ENCODE assay signal across 19 mouse cellular contexts in genomic region chr19:21866094-21866493, GRCm38 (mm10).
"Had no signal": no experiment of that assay in that cellular context is flagged by ENCODE, and none has a peak within 500 bp of the region (broad histone marks: within the 10 kb centered on the region; RNA-seq: fewer than 3 reads in every experiment).

No protein-coding gene starts in this region.

- H3K4me1 ChIP-seq: kidney, embryonic 15.5 days; liver, embryonic 15.5 days; midbrain, embryonic 13.5 days; neural tube, embryonic 13.5 days; stomach, embryonic 15.5 days had no signal

- H3K36me3 ChIP-seq: kidney, embryonic 15.5 days; liver, embryonic 15.5 days; neural tube, embryonic 13.5 days; stomach, embryonic 15.5 days had no signal

- H3K4me2 ChIP-seq: kidney, embryonic 15.5 days; liver, embryonic 15.5 days; midbrain, embryonic 13.5 days; neural tube, embryonic 13.5 days; stomach, embryonic 15.5 days had no signal

- H3K27ac ChIP-seq: kidney, embryonic 15.5 days; left cerebral cortex, adult 2 months; liver, embryonic 15.5 days; midbrain, embryonic 13.5 days; neural tube, embryonic 13.5 days; stomach, embryonic 15.5 days had no signal

- H3K27me3 ChIP-seq: kidney, embryonic 15.5 days; liver, embryonic 15.5 days; midbrain, embryonic 13.5 days; neural tube, embryonic 13.5 days; stomach, embryonic 15.5 days had no signal

- DNase-seq: kidney, adult 8-10 months; kidney, postnatal 10 days; kidney, postnatal 36 days; layer of hippocampus, postnatal 36 days; lung, adult 2 months; lung, postnatal 14 days; lung, postnatal 4 days; retina, postnatal 1 day; right cerebral cortex, postnatal 25 days; spleen, adult 18-20 months; thymus, postnatal 25 days had no signal

- H3K4me3 ChIP-seq: kidney, embryonic 15.5 days; left cerebral cortex, adult 2 months; liver, embryonic 15.5 days; midbrain, embryonic 13.5 days; myocyte; neural tube, embryonic 13.5 days; stomach, embryonic 15.5 days had no signal

- H3K9me3 ChIP-seq: kidney, embryonic 15.5 days; liver, embryonic 15.5 days; midbrain, embryonic 13.5 days; neural tube, embryonic 13.5 days; stomach, embryonic 15.5 days had no signal

- H3K9ac ChIP-seq: kidney, embryonic 15.5 days; liver, embryonic 15.5 days; midbrain, embryonic 13.5 days; neural tube, embryonic 13.5 days; stomach, embryonic 15.5 days had no signal

- ATAC-seq: midbrain, embryonic 13.5 days; midbrain, embryonic 16.5 days had no signal
